Mouse (Mus musculus): ENCODE results near the gene Chst15. TPM values are rescaled to one million over a fixed set of nuclear protein-coding genes. Genes with fewer than 3 reads are reported as not detected.

The Chst15 gene
- polyA plus RNA-seq, 1 experiment from 2014 or later = 5.9 TPM

GRCm38 (mm10) chr7:132236789-132237188 lies 80.2 kb downstream of the Chst15 start:
- no peak overlapping the region for H3K4me2 ChIP-seq (ENCODE audit: low read depth, low read length)
- 72% methylated on average over 8 of the region's 8 CpGs for WGBS (ENCODE audit: insufficient replicate concordance)
- H3K9me3 ChIP-seq (replicated peaks; ENCODE audit: control insufficient read depth, low read length) = no peaks in the 10 kb centered on the region
- no peak overlapping the region for H3K9ac ChIP-seq (ENCODE audit: low read depth, low read length)
- H3K4me3 ChIP-seq (ENCODE audit: low read depth, low read length) = no peak overlapping the region
- no peaks in the 10 kb centered on the region for H3K36me3 ChIP-seq (ENCODE audit: control insufficient read depth, insufficient read depth)
- ATAC-seq (ENCODE audit: low read depth) = no peak
- no peak overlapping the region for H3K27ac ChIP-seq (ENCODE audit: low read length)
- H3K27me3 ChIP-seq (ENCODE audit: control insufficient read depth, insufficient read depth, low read depth, low read length) = no peaks in the 10 kb centered on the region
- no peaks in the 10 kb centered on the region for H3K4me1 ChIP-seq (ENCODE audit: control insufficient read depth, low read depth, low read length)

GRCm38 (mm10) chr7:132234250-132234649 lies 82.8 kb downstream of the Chst15 start:
- no peak for ATAC-seq (ENCODE audit: low read depth)
- H3K4me2 ChIP-seq (ENCODE audit: low read depth, low read length) = no peak overlapping the region
- no peaks in the 10 kb centered on the region for H3K27me3 ChIP-seq (ENCODE audit: control insufficient read depth, insufficient read depth, low read depth, low read length)
- no peak overlapping the region for H3K4me3 ChIP-seq (ENCODE audit: low read depth, low read length)
- H3K9me3 ChIP-seq (replicated peaks; ENCODE audit: control insufficient read depth, low read length) = no peaks in the 10 kb centered on the region
- H3K36me3 ChIP-seq (ENCODE audit: control insufficient read depth, insufficient read depth) = no peaks in the 10 kb centered on the region
- H3K9ac ChIP-seq (ENCODE audit: low read depth, low read length) = no peak overlapping the region
- H3K27ac ChIP-seq (ENCODE audit: low read length) = no peak overlapping the region
- H3K4me1 ChIP-seq (ENCODE audit: control insufficient read depth, low read depth, low read length) = no peaks in the 10 kb centered on the region
- whole genome bisulfite sequencing (ENCODE audit: insufficient replicate concordance) = 70% methylated on average over 3 of the region's 3 CpGs

GRCm38 (mm10) chr7:132233732-132234131 lies 83.3 kb downstream of the Chst15 start:
- Histone ChIP-seq H3K27ac (ENCODE audit: low read length) (no peak overlapping the region), H3K4me1 (ENCODE audit: control insufficient read depth, low read depth, low read length) (no peaks in the 10 kb centered on the region), H3K9me3 (replicated peaks; ENCODE audit: control insufficient read depth, low read length) (no peaks in the 10 kb centered on the region), H3K4me3 (ENCODE audit: low read depth, low read length) (no peak overlapping the region), H3K36me3 (ENCODE audit: control insufficient read depth, insufficient read depth) (no peaks in the 10 kb centered on the region), H3K4me2 (ENCODE audit: low read depth, low read length) (no peak overlapping the region), H3K9ac (ENCODE audit: low read depth, low read length) (no peak overlapping the region), H3K27me3 (ENCODE audit: control insufficient read depth, insufficient read depth, low read depth, low read length) (no peaks in the 10 kb centered on the region)
- 71% methylated on average over 4 of the region's 4 CpGs for WGBS (ENCODE audit: insufficient replicate concordance)
- ATAC-seq (ENCODE audit: low read depth) = no peak

GRCm38 (mm10) chr7:132232937-132233336 lies 84.1 kb downstream of the Chst15 start:
- 54% methylated on average over 2 of the region's 2 CpGs for WGBS (ENCODE audit: insufficient replicate concordance)
- ATAC-seq (ENCODE audit: low read depth) = no peak
- H3K9me3 ChIP-seq (replicated peaks; ENCODE audit: control insufficient read depth, low read length) = no peaks in the 10 kb centered on the region
- no peak overlapping the region for H3K4me3 ChIP-seq (ENCODE audit: low read depth, low read length)
- no peaks in the 10 kb centered on the region for H3K27me3 ChIP-seq (ENCODE audit: control insufficient read depth, insufficient read depth, low read depth, low read length)
- no peak overlapping the region for H3K9ac ChIP-seq (ENCODE audit: low read depth, low read length)
- no peak overlapping the region for H3K27ac ChIP-seq (ENCODE audit: low read length)
- H3K36me3 ChIP-seq (ENCODE audit: control insufficient read depth, insufficient read depth) = no peaks in the 10 kb centered on the region
- H3K4me2 ChIP-seq (ENCODE audit: low read depth, low read length) = no peak overlapping the region
- no peaks in the 10 kb centered on the region for H3K4me1 ChIP-seq (ENCODE audit: control insufficient read depth, low read depth, low read length)

- H3K36me3 ChIP-seq (ENCODE audit: control insufficient read depth, insufficient read depth) = no peaks in the 10 kb centered on the region
- no peak for ATAC-seq (ENCODE audit: low read depth)
- WGBS (ENCODE audit: insufficient replicate concordance) = 60% methylated on average over 3 of the region's 3 CpGs
- H3K27ac ChIP-seq (ENCODE audit: low read length) = no peak overlapping the region
- no peaks in the 10 kb centered on the region for H3K9me3 ChIP-seq (replicated peaks; ENCODE audit: control insufficient read depth, low read length)
- no peaks in the 10 kb centered on the region for H3K27me3 ChIP-seq (ENCODE audit: control insufficient read depth, insufficient read depth, low read depth, low read length)
- no peak overlapping the region for H3K9ac ChIP-seq (ENCODE audit: low read depth, low read length)
- H3K4me2 ChIP-seq (ENCODE audit: low read depth, low read length) = no peak overlapping the region
- H3K4me1 ChIP-seq (ENCODE audit: control insufficient read depth, low read depth, low read length) = no peaks in the 10 kb centered on the region
- no peak overlapping the region for H3K4me3 ChIP-seq (ENCODE audit: low read depth, low read length)
These were observed 85.6 kb downstream of the Chst15 start for GRCm38 (mm10) chr7:132231476-132231875.

GRCm38 (mm10) chr7:132230961-132231360 lies 86.1 kb downstream of the Chst15 start:
- Histone ChIP-seq H3K4me3 (ENCODE audit: low read depth, low read length) (no peak overlapping the region), H3K4me2 (ENCODE audit: low read depth, low read length) (no peak overlapping the region), H3K36me3 (ENCODE audit: control insufficient read depth, insufficient read depth) (no peaks in the 10 kb centered on the region), H3K27ac (ENCODE audit: low read length) (no peak overlapping the region), H3K4me1 (ENCODE audit: control insufficient read depth, low read depth, low read length) (no peaks in the 10 kb centered on the region), H3K27me3 (ENCODE audit: control insufficient read depth, insufficient read depth, low read depth, low read length) (no peaks in the 10 kb centered on the region), H3K9ac (ENCODE audit: low read depth, low read length) (no peak overlapping the region), H3K9me3 (replicated peaks; ENCODE audit: control insufficient read depth, low read length) (no peaks in the 10 kb centered on the region)
- ATAC-seq (ENCODE audit: low read depth) = no peak
- WGBS (ENCODE audit: insufficient replicate concordance) = 68% methylated on average over 3 of the region's 3 CpGs

GRCm38 (mm10) chr7:132227075-132227640 lies 89.9 kb downstream of the Chst15 start:
- 68% methylated on average over 8 of the region's 8 CpGs for WGBS (ENCODE audit: insufficient replicate concordance)
- Histone ChIP-seq H3K4me1 (ENCODE audit: control insufficient read depth, low read depth, low read length) (no peaks in the 10 kb centered on the region), H3K4me2 (ENCODE audit: low read depth, low read length) (no peak overlapping the region), H3K27ac (ENCODE audit: low read length) (no peak overlapping the region), H3K9me3 (replicated peaks; ENCODE audit: control insufficient read depth, low read length) (no peaks in the 10 kb centered on the region), H3K9ac (ENCODE audit: low read depth, low read length) (no peak overlapping the region), H3K27me3 (ENCODE audit: control insufficient read depth, insufficient read depth, low read depth, low read length) (no peaks in the 10 kb centered on the region), H3K36me3 (ENCODE audit: control insufficient read depth, insufficient read depth) (no peaks in the 10 kb centered on the region), H3K4me3 (ENCODE audit: low read depth, low read length) (no peak overlapping the region)
- ATAC-seq (ENCODE audit: low read depth) = no peak

GRCm38 (mm10) chr7:132226379-132227074 lies 90.5 kb downstream of the Chst15 start:
- WGBS (ENCODE audit: insufficient replicate concordance) = 41% methylated on average over 6 of the region's 6 CpGs
- no peaks in the 10 kb centered on the region for H3K36me3 ChIP-seq (ENCODE audit: control insufficient read depth, insufficient read depth)
- no peak overlapping the region for H3K27ac ChIP-seq (ENCODE audit: low read length)
- no peak overlapping the region for H3K9ac ChIP-seq (ENCODE audit: low read depth, low read length)
- no peaks in the 10 kb centered on the region for H3K4me1 ChIP-seq (ENCODE audit: control insufficient read depth, low read depth, low read length)
- no peak for ATAC-seq (ENCODE audit: low read depth)
- no peak overlapping the region for H3K4me2 ChIP-seq (ENCODE audit: low read depth, low read length)
- no peak overlapping the region for H3K4me3 ChIP-seq (ENCODE audit: low read depth, low read length)
- H3K9me3 ChIP-seq (replicated peaks; ENCODE audit: control insufficient read depth, low read length) = no peaks in the 10 kb centered on the region
- H3K27me3 ChIP-seq (ENCODE audit: control insufficient read depth, insufficient read depth, low read depth, low read length) = no peaks in the 10 kb centered on the region

GRCm38 (mm10) chr7:132223452-132224141 lies 93.4 kb downstream of the Chst15 start:
- Histone ChIP-seq H3K27me3 (ENCODE audit: control insufficient read depth, insufficient read depth, low read depth, low read length) (no peaks in the 10 kb centered on the region), H3K27ac (ENCODE audit: low read length) (no peak overlapping the region), H3K36me3 (ENCODE audit: control insufficient read depth, insufficient read depth) (no peaks in the 10 kb centered on the region), H3K9ac (ENCODE audit: low read depth, low read length) (no peak overlapping the region), H3K9me3 (replicated peaks; ENCODE audit: control insufficient read depth, low read length) (no peaks in the 10 kb centered on the region), H3K4me3 (ENCODE audit: low read depth, low read length) (no peak overlapping the region), H3K4me1 (ENCODE audit: control insufficient read depth, low read depth, low read length) (no peaks in the 10 kb centered on the region), H3K4me2 (ENCODE audit: low read depth, low read length) (no peak overlapping the region)
- ATAC-seq (ENCODE audit: low read depth) = no peak
- 47% methylated on average over 10 of the region's 10 CpGs for WGBS (ENCODE audit: insufficient replicate concordance)

All from liver, embryonic 16.5 days (tissue).